Mouse (Mus musculus) kidney, adult 9 months (tissue): ENCODE data around the gene Il1r1.
A peak's percentile ranks its signal among the peaks of the same experiment; 100 is the strongest.
"Not testable (repeated sequence)": the region's sequence is repeated elsewhere in the genome, so short reads cannot be mapped to it uniquely, and the experiment has no call there.

ENCODE experiments used
- DNase-seq: peaks from one replicate; pipeline ENCODE4 v3.0.0; 2022

Il1r1 gene

GRCm38 (mm10) chr1:40272204-40272603, 47.3 kb downstream of the Il1r1 start:
- DNase-seq, result no peak

DNA sequence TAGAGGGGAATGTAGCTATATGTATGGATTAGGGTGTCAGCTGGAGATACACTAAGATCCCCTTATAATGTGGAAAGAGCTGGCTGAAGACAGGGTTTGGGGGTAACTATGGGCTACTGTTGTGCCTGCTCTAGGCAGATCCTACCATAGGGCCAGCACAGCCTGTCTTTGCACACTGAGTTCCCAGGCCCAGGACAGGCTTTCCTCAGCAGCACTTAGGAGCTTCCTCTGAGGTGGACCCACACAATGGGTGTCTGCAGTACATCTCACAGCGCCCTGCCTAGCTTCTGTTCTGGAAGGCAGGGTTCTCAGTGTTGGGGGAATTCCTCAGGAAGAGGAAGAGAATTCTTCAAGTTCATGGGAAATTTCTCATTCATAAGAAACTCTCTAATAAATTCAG, 48.6 kb downstream of the Il1r1 start:
- peak; percentile 27 for DNase-seq

DNA sequence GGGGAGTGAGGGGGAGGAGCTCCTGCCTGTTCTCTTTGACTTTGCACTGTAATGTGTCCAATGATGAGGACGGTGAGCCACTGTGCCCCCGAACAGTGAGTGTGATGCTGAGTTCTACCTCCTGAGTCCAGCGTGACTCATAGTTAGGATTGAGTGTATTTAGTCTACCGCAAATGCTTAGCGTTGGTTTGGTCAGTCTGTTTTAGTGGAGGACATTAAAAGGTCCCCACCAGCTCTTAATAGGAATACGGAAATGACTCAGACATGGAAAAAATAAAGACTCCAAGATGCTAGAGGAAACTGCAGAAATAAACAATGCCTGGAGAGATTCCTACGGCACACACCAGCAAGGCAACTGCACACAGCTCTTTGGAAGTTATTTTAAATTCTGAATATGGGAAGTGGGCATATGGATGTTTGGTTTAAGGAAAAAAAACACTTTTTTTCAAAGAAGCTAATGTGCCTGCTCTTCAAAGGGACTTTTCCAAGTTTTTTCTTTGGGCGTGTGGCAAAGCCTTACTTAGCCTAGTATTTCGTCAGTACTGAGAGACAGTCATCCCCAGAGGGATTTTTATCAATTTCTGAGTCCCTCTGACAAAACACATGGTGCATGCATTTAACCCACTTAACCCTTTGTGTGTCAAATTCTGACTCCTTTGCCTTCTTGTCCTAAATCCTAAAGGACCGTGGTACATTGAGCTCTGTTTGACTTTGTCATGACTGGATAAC, 50.6 kb downstream of the Il1r1 start:
- peak; percentile 24 for DNase-seq

DNA sequence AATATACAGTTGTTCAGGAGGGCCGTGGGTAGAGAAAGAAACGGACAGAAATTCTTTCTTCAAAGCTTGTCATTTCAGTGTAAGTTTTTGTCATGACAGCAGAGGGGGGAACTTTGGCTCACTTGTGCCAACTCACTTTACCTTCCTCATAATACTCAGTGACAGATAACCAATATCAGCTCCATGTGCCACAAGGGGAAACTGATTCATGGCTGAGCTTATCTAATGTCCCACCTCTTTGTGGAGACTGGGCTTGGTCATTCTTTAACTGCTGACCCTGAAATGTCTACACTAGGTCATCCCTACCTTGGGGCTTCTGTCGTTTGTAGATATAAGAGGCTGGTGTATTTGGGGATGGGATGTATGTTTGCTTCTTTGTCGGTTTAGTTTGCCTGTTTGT, 53.1 kb downstream of the Il1r1 start:
- no peak for DNase-seq

DNA sequence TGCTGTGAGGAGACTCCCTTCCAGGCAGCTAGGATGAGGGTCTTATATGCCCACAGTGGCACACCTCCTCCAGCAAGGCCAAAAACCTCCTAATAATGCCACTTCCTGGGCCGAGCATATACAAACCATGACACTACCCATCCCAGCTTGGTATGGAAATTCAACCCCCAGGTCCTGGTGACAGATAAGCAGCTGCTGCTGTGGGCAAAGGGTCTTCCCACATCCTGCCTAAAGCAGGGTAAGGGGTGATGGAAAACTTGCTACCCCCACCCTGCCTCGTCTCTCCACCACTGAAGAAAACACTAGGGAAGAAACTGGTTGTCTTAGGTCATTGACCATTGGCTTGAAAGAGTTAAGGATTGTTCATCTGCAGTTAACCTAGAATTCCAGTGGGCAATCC, 53.8 kb downstream of the Il1r1 start:
- DNase-seq, result no peak

- no peak for DNase-seq
These were observed 54.4 kb downstream of the Il1r1 start for GRCm38 (mm10) chr1:40279182-40279743.

- DNase-seq, result no peak
These were observed 57.1 kb downstream of the Il1r1 start for GRCm38 (mm10) chr1:40281950-40282349.

DNA sequence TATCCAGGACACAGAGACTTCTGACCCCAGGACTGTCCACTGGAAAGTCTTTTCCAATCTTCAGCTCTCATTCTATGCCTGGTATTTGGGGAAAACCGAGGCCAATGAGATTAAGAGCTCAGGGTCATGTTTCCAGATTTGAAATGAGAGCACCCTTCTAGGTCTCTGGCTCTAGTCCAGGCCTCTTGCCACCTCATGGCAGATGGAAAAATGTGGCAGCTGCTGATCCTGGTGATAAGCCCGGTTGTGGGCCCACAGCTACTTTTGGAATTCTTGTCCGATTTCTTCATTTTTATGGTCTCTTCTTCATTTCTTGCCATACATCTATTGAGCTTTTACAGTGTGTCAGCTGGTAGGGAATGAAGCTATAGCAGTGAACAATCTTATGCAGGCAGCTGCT, 57.5 kb downstream of the Il1r1 start:
- no peak for DNase-seq

GRCm38 (mm10) chr1:40283995-40284394, 59.1 kb downstream of the Il1r1 start:
- DNase-seq, result no peak

- no peak for DNase-seq
These were observed 65.8 kb downstream of the Il1r1 start for GRCm38 (mm10) chr1:40290489-40291255.

DNA sequence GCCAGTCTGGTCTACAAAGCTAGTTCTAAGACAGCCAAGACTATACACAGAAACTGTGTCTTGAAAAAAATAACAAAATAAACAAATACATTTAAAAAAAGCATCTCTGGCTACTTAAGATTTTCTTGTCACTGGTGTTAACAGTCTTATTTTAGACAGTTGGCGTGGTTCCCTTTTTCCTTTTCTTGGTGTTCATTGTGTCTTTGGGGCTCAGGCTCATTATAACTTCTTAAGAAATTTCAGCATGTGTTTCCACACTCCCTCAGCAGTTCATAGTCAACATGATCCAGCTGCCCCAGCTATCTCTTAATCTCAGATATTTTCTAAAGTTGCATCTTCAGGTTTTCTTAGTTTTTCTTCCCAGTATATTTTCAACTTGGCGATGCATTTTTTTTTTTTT, 67.4 kb downstream of the Il1r1 start:
- no peak for DNase-seq

- DNase-seq, result no peak
These were observed 69.0 kb downstream of the Il1r1 start for GRCm38 (mm10) chr1:40293891-40294290.

- no peak for DNase-seq
These were observed 69.9 kb downstream of the Il1r1 start for GRCm38 (mm10) chr1:40294824-40295223.

- no peak for DNase-seq
These were observed 73.2 kb downstream of the Il1r1 start for GRCm38 (mm10) chr1:40298053-40298452.

DNA sequence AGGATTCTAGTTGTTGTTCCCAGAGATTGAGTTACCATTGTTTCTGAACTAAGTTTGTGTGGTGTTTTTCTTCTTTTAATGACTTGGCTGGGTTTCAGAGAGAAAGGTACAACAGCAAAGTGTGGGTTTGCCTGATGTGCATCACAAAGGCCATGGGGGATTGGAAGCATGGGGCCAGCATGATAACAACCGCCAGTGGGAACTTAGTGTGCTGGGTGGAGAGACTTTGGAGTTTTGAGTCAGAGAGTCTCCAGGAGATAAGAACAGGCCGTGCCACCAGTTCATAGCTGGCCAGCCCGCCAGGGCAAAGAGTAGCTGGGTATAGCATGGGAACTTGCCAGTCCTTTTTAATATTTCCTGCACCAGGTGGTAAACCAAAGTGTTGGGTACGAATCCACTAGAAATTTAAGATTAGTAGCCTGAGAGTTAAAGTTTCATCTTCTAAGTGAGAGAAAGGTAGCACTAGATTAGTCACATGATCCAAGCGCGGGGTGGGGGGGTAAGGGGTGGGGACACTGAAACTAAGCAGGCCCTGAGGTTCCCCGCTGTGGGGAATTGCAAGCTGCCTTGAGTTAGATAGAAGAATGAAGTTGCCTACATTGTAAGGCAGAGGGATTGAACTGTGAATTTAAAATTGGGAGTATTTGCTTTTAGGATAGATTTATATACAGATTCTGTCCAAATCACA, 78.4 kb downstream of the Il1r1 start:
- DNase-seq, result no peak

- DNase-seq, result not testable (repeated sequence)
These were observed 79.4 kb downstream of the Il1r1 start for GRCm38 (mm10) chr1:40304321-40304720.

DNA sequence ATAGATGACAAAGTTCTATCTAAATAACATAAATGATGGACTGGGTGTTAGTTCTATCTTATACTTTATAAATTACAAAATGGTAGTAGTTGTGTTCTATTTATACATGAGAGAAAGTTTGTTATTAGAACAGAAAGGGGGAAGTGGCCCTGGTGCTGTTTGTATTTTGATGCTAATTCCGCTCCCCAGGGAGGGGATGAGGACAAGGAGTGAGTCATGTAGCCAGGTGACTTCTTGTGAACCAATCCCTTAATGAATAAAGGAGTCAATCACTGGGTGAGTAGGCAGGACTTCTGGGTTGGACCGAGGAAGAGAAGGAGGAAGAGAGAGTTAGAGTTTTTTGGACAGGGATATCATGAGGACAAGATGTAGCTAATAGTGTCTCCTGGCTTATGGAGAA, 81.2 kb downstream of the Il1r1 start:
- DNase-seq, result no peak

GRCm38 (mm10) chr1:40311123-40311522, 86.2 kb downstream of the Il1r1 start:
- DNase-seq, result no peak

- no peak for DNase-seq
These were observed 86.7 kb downstream of the Il1r1 start for GRCm38 (mm10) chr1:40311625-40312024.

DNA sequence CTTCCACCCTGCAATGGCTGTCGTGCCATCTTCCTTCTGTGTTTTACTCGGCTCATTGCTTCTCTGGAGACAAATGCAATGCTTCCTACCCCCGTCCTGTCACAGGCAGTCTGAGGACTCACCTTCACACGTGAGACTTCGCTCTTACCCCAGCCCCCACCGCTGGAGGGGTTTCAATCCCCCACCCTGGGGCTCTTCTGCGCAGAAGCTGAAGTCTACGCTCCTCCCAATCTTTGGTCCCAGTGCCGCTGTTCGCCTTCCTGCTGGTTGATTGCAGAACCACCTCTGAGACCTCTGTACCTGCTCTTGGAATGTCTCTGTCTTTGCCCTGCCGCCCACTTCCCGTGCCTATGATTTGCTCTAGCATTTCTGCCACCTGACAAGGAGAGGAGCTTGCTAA, 89.1 kb downstream of the Il1r1 start:
- DNase-seq, result no peak

- no peak for DNase-seq
These were observed 92.8 kb downstream of the Il1r1 start for GRCm38 (mm10) chr1:40317657-40318056.

DNA sequence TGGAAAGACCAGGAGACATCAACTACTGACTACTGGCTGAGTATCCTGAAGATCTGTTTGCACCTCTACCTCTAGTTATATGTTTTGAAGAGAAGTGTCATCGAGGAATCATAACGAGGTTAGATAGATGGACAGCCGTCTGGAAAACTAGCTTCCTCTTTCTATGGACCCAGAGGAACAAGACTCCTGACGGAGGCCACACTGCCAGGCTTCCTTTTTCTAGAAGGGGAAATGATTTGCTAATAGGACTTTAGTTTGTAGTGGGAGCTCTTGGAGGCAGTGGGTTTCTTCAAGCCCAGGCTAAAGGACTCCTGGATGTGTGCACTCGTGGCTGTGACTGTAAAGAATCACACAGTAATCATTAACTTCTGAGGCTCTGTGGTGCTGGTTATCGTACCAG, 96.9 kb downstream of the Il1r1 start:
- no peak for DNase-seq

- no peak for DNase-seq
These were observed 97.7 kb downstream of the Il1r1 start for GRCm38 (mm10) chr1:40322543-40322942.

DNA sequence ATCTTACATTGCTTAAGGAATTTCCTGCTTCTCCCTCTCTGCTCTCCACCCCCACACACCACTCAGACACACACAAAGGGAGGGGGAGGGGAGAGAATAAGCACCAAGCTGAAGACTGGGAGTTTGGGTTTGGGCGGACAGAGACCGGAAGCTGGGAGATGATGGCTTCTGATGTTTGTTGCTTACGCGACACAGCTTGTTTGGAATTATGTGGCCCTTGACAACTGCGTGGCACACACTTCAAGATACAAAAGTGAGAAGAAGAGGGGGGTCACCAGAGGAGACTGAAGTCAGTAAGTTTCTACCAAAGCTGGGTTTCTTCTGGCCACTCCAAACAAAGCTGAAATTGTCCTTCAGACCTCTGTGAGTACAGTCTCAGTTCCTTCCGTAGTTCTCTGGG, 99.6 kb downstream of the Il1r1 start, which contains the start of gene Il1rl2:
Il1rl2 (plus strand) TSS at position 154 of the 400 bp plus-strand sequence.
- DNase-seq, result peak; percentile 18
